Mouse (Mus musculus) liver, adult 2 months (tissue): ENCODE data around the gene Tmc3.

Experiments used
- CTCF ChIP-seq: fragments of 200-500 bp; IDR thresholded peaks from 2 replicates; pipeline ENCODE4 v1.5.1; 2011; ENCODE audit warnings: low read depth, low read length, control low read depth
- POLR2A ChIP-seq: fragments of 200-500 bp; IDR thresholded peaks from 2 replicates; pipeline ENCODE4 v1.6.1; 2011; ENCODE audit warnings: low read length, control low read depth; ENCODE audit not compliant: insufficient read depth; ENCODE audit errors: extremely low read depth

DNA sequence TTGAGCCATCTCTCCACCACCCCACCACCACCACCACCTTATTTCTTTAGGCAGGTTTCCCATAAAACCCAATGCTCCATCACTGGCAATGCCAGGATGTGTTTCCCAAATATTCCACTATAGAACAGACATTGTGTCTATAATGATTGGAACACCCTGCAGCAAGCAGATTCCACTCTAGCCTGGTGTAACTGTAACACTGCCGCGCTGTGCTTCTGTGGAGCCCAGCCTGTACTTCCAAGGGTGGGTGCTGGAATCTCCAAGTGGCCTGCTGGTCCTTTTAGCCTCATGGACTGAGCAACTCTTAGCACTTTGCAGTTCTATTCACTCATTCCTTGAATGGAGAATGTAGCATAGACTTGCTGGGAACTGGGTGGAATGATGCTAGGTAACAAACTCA, 22.1 kb downstream of the Tmc3 start:
- no peak for TF ChIP-seq CTCF
- no peak for TF ChIP-seq POLR2A
